Mouse (Mus musculus) thymus, adult 2 months (tissue): ENCODE results near the gene Cpvl.

Experiments
- CTCF ChIP-seq: fragments of 200-500 bp; IDR thresholded peaks from 2 replicates; pipeline ENCODE4 v1.5.1; 2012; ENCODE audit warnings: mild to moderate bottlenecking, control low read depth, low read length, moderate library complexity, borderline replicate concordance; ENCODE audit not compliant: control insufficient read depth, poor library complexity, insufficient read depth; ENCODE audit errors: extremely low read depth
- POLR2A ChIP-seq: fragments of 200-500 bp; IDR thresholded peaks from 2 replicates; pipeline ENCODE4 v1.6.1; 2012; ENCODE audit warnings: mild to moderate bottlenecking, low read length, control low read depth, moderate library complexity; ENCODE audit not compliant: control insufficient read depth, poor library complexity, insufficient read depth; ENCODE audit errors: extremely low read depth

DNA sequence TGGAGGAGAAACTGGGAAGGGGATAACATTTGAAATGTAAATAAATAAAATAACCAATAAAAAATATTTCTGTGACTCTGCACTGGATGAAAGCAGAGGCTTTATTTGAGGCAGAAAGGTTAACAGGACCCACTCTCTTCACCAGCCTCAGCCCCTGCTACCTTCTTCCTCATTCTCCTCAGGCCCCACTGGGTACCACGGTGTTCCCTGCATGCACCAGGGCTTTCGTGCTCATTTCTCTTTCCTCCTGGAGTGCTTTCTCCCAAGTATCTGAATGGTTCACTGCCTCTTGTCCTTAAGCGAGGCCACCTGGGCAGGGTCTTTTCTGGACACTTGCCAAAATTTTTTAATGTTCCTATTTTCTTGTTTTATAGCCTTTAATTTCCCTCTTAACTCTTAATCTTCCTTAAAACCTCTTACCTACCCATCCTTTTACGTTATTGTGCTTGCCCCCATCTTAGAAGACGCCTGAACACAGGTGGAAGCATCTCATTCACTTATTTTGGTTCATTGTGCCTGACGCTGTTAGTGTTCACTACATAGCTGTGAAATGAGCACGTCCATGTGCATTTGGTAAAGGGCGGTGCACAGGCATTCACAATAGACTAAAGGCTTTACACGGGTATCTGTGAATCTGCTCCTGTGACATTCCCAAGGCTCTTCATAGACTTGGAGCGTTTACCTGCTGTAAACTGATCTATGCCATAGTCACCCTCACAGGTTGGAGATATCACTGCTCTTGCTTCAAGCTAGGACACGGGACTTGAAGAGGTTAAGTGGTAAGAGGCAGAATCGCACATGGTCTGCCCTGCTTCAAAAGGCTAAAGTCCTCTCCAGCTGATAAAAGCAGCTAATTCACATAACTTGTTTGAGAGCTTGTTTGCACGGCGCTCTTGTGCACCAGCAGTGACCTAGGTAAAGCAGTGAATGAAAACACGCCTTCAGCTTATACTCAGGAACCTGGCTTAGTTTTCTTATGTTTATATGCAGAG, 41.0 kb downstream of the Cpvl start:
- no peak for TF ChIP-seq CTCF
- no peak for TF ChIP-seq POLR2A
